Mouse (Mus musculus) heart, embryonic 12.5 days (tissue): ENCODE data around the gene Mbd6. TPM values are rescaled to one million over a fixed set of nuclear protein-coding genes. Genes with fewer than 3 reads are reported as not detected.
"Not testable (repeated sequence)": the region's sequence is repeated elsewhere in the genome, so short reads cannot be mapped to it uniquely, and the experiment has no call there.

ENCODE experiments used
- ATAC-seq: fragments of 200-750 bp; cut with Nextera tagmentation; 2 replicates; pipeline ENCODE4 v1.8.0; 2017; ENCODE audit warnings: moderate TSS enrichment, moderate library complexity; ENCODE audit not compliant: insufficient number of reproducible peaks, low FRiP score
- H3K27ac ChIP-seq: fragments of 300-500 bp; sonication (generic); 2 replicates; pipeline ENCODE4 v1.5.1; 2016; ENCODE audit warnings: mild to moderate bottlenecking, moderate library complexity; ENCODE audit not compliant: poor library complexity, severe bottlenecking
- H3K27me3 ChIP-seq: fragments of 300-500 bp; sonication (generic); replicated peaks from 2 replicates; pipeline ENCODE4 v1.6.1; 2016; ENCODE audit warnings: mild to moderate bottlenecking, moderate library complexity
- H3K36me3 ChIP-seq: fragments of 300-500 bp; sonication (generic); 2 replicates; pipeline ENCODE4 v1.6.1; 2016; ENCODE audit warnings: mild to moderate bottlenecking, moderate library complexity
- H3K4me1 ChIP-seq: fragments of 300-500 bp; sonication (generic); replicated peaks from 2 replicates; pipeline ENCODE4 v1.6.1; 2016; ENCODE audit warnings: mild to moderate bottlenecking
- H3K4me2 ChIP-seq: fragments of 300-500 bp; sonication (generic); 2 replicates; pipeline ENCODE4 v1.6.1; 2016; ENCODE audit warnings: mild to moderate bottlenecking, moderate library complexity
- H3K4me3 ChIP-seq: fragments of 300-500 bp; sonication (generic); 2 replicates; pipeline ENCODE4 v1.5.1; 2016; ENCODE audit warnings: mild to moderate bottlenecking
- H3K9ac ChIP-seq: fragments of 300-500 bp; sonication (generic); 2 replicates; pipeline ENCODE4 v1.6.1; 2016; ENCODE audit warnings: mild to moderate bottlenecking, moderate library complexity
- H3K9me3 ChIP-seq: fragments of 300-500 bp; sonication (generic); replicated peaks from 2 replicates; pipeline ENCODE4 v1.6.1; 2016; ENCODE audit warnings: mild to moderate bottlenecking, moderate library complexity
- WGBS: fragments of 180-500 bp; shearing (Covaris S2); methylation state at CpG from one replicate; pipeline ENCODE4 v1.1.7; 2016; 5-methylcytosine and 5-hydroxymethylcytosine counted together
- polyA plus RNA-seq: library from polyadenylated mRNA; unstranded; fragments of >200 nt; fragmentation: Nextera tagmentation; extraction: Ambion mirVana; gene quantifications from 2 replicates; pipeline ENCODE4 v1.2.1, GENCODE M21; 2016

Mbd6 gene
- polyA plus RNA-seq, 1 experiment from 2014 or later: 13.6 TPM

GRCm38 (mm10) chr10:127325454-127326016, 36.7 kb upstream of the Mbd6 start:
- no peak for ATAC-seq
- peaks cover 95% of the 10 kb centered on the region for H3K27me3 ChIP-seq
- peak overlapping the region; percentile 49 for H3K4me3 ChIP-seq
- peaks cover 15% of the 10 kb centered on the region for H3K4me1 ChIP-seq
- H3K4me2 ChIP-seq: peak overlapping the region; percentile 94
- peak overlapping the region; percentile 62; the same call in 1 of the 2 replicates for H3K9ac ChIP-seq
- no peaks in the 10 kb centered on the region for H3K9me3 ChIP-seq
- H3K27ac ChIP-seq: no peak overlapping the region
- H3K36me3 ChIP-seq: no peaks in the 10 kb centered on the region
- WGBS: 29% methylated on average over 14 of the region's 14 CpGs

DNA sequence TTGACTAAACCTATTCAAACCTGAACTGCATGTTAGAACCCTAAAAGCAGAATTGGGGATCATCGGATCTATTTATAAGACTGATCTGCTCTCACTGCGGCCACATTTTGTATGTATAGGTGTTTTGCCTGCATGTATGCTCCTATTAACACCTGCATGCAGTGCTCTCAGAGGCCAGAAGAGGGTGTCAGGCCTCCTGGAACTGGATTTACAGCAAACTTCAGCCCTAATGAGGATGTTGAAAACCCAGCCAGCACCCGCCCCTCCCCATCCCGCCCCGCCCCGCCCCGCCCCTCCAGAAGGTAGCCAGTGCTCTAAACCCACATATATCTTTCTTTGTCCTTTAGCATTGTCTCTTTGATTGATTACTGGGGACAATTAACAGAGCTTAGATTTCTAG, 35.7 kb upstream of the Mbd6 start:
- Histone ChIP-seq H3K4me2 (no peak overlapping the region), H3K9me3 (no peaks in the 10 kb centered on the region), H3K4me1 (peaks cover 15% of the 10 kb centered on the region), H3K27me3 (peaks cover 86% of the 10 kb centered on the region), H3K9ac (no peak overlapping the region), H3K27ac (no peak overlapping the region), H3K36me3 (no peaks in the 10 kb centered on the region), H3K4me3 (no peak overlapping the region)
- ATAC-seq: no peak
- 12% methylated on average over 7 of the region's 7 CpGs for WGBS

DNA sequence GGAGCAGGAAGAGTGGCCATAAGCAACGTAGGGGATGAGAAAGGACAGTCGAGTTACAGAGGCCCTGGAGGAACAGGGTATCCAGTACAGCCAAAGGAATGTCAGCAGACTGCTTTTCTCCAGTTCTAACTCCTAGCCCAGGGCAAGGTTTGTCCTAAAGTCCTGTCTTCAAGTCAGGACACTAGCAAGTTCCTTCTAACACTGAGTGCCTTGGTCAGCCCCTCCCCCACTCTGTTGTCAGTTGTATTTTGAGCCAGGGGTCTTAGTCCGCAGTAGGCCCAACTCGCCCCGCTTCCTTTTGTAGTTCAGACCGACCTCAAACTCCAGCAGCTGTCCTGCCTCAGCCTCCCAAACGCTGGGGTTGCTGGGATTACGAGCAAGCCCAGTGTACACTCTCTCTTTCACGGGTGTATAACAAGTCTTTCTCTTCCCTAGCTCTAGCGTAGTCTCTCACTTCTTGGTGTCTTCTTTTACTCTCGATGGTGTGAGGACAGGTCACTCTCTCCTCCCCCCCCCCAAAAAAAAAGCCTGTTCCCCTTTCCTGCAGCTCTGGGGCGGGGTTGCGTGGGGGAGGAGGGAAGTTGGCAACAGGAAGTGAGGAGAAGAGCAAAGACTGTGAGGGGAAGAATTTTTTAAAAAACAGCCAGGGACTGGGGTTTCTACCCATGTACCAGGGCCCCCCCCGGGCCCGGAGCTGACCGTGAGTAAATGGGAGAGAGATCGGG, 34.5 kb upstream of the Mbd6 start:
- Histone ChIP-seq H3K4me3 (no peak overlapping the region), H3K9ac (no peak overlapping the region), H3K36me3 (no peaks in the 10 kb centered on the region), H3K4me2 (no peak overlapping the region), H3K27ac (no peak overlapping the region), H3K9me3 (no peaks in the 10 kb centered on the region), H3K27me3 (peaks cover 74% of the 10 kb centered on the region), H3K4me1 (peaks cover 15% of the 10 kb centered on the region)
- WGBS: 62% methylated on average over 17 of the region's 17 CpGs
- no peak for ATAC-seq

- H3K9me3 ChIP-seq: no peaks in the 10 kb centered on the region
- H3K27me3 ChIP-seq: peaks cover 67% of the 10 kb centered on the region
- H3K27ac ChIP-seq: no peak overlapping the region
- no peak overlapping the region for H3K4me3 ChIP-seq
- peaks cover 15% of the 10 kb centered on the region for H3K4me1 ChIP-seq
- no peak for ATAC-seq
- H3K36me3 ChIP-seq: no peaks in the 10 kb centered on the region
- 62% methylated on average over 4 of the region's 4 CpGs for WGBS
- H3K9ac ChIP-seq: no peak overlapping the region
- H3K4me2 ChIP-seq: no peak overlapping the region
These were observed 33.9 kb upstream of the Mbd6 start for GRCm38 (mm10) chr10:127322669-127323068.

GRCm38 (mm10) chr10:127322178-127322577, 33.4 kb upstream of the Mbd6 start:
- Histone ChIP-seq H3K4me2 (no peak overlapping the region), H3K4me1 (peaks cover 15% of the 10 kb centered on the region), H3K4me3 (no peak overlapping the region), H3K9me3 (no peaks in the 10 kb centered on the region), H3K27me3 (peaks cover 62% of the 10 kb centered on the region), H3K36me3 (no peaks in the 10 kb centered on the region), H3K27ac (no peak overlapping the region), H3K9ac (no peak overlapping the region)
- ATAC-seq: no peak
- WGBS: 52% methylated on average over 13 of the region's 13 CpGs

DNA sequence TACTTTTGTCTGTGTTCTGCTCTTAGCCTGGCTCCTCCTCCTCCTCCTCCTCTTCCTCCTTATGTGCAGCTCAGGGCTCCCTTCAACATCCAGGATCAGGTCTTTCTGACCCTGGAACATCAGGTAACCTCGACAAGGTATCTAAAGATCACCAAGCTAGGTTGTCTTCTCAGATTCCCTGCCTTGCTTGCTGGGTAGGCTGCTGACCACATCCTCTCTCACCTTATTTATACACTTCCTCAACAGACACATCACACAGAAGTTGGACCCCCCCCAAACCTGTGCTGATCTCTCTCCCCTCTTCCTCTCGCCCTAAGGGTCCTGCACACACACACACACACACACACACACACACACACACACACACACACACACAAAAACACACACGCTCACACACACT, 32.8 kb upstream of the Mbd6 start, which contains the start of gene Arhgap9:
Arhgap9 (plus strand) TSS at position 344 of the 400 bp plus-strand sequence.
- H3K4me1 ChIP-seq: peaks cover 13% of the 10 kb centered on the region
- no peaks in the 10 kb centered on the region for H3K9me3 ChIP-seq
- H3K4me3 ChIP-seq: no peak within 1 kb of the TSS
- no peak within 1 kb of the TSS for H3K4me2 ChIP-seq
- 72% methylated on average over 3 of the region's 3 CpGs for WGBS
- H3K36me3 ChIP-seq: no peaks in the 10 kb centered on the region
- H3K9ac ChIP-seq: no peak within 1 kb of the TSS
- H3K27me3 ChIP-seq: peaks cover 57% of the 10 kb centered on the region
- no peak for ATAC-seq
- no peak within 1 kb of the TSS for H3K27ac ChIP-seq

DNA sequence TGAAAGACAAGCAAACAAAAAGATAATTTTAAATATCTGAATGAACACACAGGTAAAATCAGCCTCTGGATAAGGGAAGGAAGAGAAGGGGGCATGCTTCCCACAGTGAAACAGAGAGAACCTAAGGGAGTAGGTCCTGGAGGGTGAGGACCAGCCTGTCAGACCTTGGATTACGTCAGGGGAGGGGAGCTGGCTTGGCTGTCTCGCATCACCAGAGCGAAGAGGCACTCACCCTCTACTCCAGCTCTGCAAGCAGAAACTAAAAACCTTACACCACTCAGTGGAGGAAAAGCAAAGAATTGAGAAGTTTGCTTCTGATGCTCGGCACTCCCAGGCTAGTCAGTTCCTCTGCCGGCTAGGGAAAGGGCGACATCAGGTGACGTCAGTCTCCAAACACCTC, 31.2 kb upstream of the Mbd6 start:
- no peak for ATAC-seq
- WGBS: 71% methylated on average over 7 of the region's 7 CpGs
- peaks cover 40% of the 10 kb centered on the region for H3K27me3 ChIP-seq
- H3K4me1 ChIP-seq: no peaks in the 10 kb centered on the region
- H3K36me3 ChIP-seq: no peaks in the 10 kb centered on the region
- H3K9me3 ChIP-seq: no peaks in the 10 kb centered on the region
- no peak overlapping the region for H3K9ac ChIP-seq
- H3K4me2 ChIP-seq: no peak overlapping the region
- no peak overlapping the region for H3K4me3 ChIP-seq
- no peak overlapping the region for H3K27ac ChIP-seq

GRCm38 (mm10) chr10:127318009-127318408, 29.2 kb upstream of the Mbd6 start:
- no peak for ATAC-seq
- no peaks in the 10 kb centered on the region for H3K4me1 ChIP-seq
- H3K36me3 ChIP-seq: no peaks in the 10 kb centered on the region
- no peak overlapping the region for H3K4me2 ChIP-seq
- H3K27ac ChIP-seq: no peak overlapping the region
- H3K4me3 ChIP-seq: no peak overlapping the region
- H3K9me3 ChIP-seq: no peaks in the 10 kb centered on the region
- H3K27me3 ChIP-seq: peaks cover 22% of the 10 kb centered on the region
- WGBS: 32% methylated on average over 4 of the region's 4 CpGs
- H3K9ac ChIP-seq: no peak overlapping the region

GRCm38 (mm10) chr10:127317277-127317676, 28.5 kb upstream of the Mbd6 start:
- 54% methylated on average over 2 of the region's 2 CpGs for WGBS

DNA sequence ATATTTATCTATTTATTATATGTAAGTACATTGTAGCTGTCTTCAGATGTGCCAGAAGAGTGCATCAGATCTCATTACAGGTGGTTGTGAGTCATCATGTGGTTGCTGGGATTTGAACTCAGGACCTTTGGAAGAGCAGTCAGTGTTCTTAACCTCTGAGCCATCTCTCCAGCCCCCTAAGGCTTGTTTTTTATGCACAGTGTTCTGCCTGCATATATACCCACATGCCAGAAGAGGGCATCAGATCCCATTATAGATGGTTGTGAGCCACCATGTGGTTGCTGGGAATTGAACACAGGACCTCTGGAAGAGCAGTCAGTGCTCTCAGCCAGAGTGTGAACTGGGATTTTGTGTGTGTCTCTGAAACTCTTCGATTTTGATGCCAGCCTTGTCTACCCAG, 26.1 kb upstream of the Mbd6 start:
- H3K9ac ChIP-seq, H3K27me3 ChIP-seq, H3K4me3 ChIP-seq, ATAC-seq, H3K4me2 ChIP-seq, H3K36me3 ChIP-seq, H3K27ac ChIP-seq, H3K4me1 ChIP-seq, H3K9me3 ChIP-seq: not testable (repeated sequence)
- WGBS: 75% methylated on average over 1 of the region's 1 CpGs

More at GRCm38 (mm10) chr10:127317277-127317676, 28.5 kb upstream of the Mbd6 start:
- Histone ChIP-seq H3K27me3 (peaks cover 15% of the 10 kb centered on the region), H3K4me2 (no peak overlapping the region), H3K9ac (no peak overlapping the region), H3K27ac (no peak overlapping the region), H3K36me3 (no peaks in the 10 kb centered on the region), H3K4me3 (no peak overlapping the region), H3K4me1 (no peaks in the 10 kb centered on the region), H3K9me3 (no peaks in the 10 kb centered on the region)
- no peak for ATAC-seq

DNA sequence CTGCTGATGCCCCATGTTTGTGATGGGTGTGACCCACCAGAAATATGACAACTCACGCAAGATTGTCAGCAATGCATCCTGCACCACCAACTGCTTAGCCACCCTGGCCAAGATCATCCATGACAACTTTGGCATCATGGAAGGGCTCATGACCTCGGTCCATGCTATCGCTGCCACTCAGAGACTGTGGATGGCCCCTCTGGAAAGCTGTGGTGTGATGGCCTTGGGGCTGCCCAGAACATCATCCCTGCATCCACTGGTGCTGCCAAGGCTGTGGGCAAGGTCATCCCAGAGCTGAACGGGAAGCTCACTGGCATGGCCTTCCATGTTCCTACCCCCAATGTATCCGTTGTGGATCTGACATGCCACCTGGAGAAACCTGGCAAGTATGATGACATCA, 24.7 kb upstream of the Mbd6 start:
- H3K4me1 ChIP-seq, ATAC-seq, H3K4me2 ChIP-seq, H3K9ac ChIP-seq, H3K27me3 ChIP-seq, H3K4me3 ChIP-seq, H3K36me3 ChIP-seq, H3K27ac ChIP-seq, H3K9me3 ChIP-seq: not testable (repeated sequence)
- WGBS: 87% methylated on average over 5 of the region's 5 CpGs
